Mouse (Mus musculus): ENCODE results near the gene Mfap1b. TPM values are rescaled to one million over a fixed set of nuclear protein-coding genes. Genes with fewer than 3 reads are reported as not detected.
A peak's percentile ranks its signal among the peaks of the same experiment; 100 is the strongest.

Mfap1b gene
- polyA plus RNA-seq, 1 experiment = 0.29 TPM

- H3K9me3 ChIP-seq (ENCODE audit: control insufficient read depth, low read length) = no peaks in the 10 kb centered on the region
- H3K4me3 ChIP-seq (replicated peaks) = peak overlapping the region; percentile 65
- peaks cover 25% of the 10 kb centered on the region for H3K27me3 ChIP-seq (ENCODE audit: control insufficient read depth)
- TF ChIP-seq GATA1 (IDR thresholded peaks at IDR 0.05; ENCODE audit: low read length) (no peak), TAL1 (IDR thresholded peaks at IDR 0.05; ENCODE audit: low read length) (no peak)
- H3K36me3 ChIP-seq (ENCODE audit: control insufficient read depth) = peaks cover 30% of the 10 kb centered on the region
- peaks cover 25% of the 10 kb centered on the region for H3K4me1 ChIP-seq (ENCODE audit: control insufficient read depth)
Observed at GRCm38 (mm10) chr2:121441800-121442199, 32.1 kb downstream of the Mfap1b start.

GRCm38 (mm10) chr2:121440834-121441605, 32.8 kb downstream of the Mfap1b start:
- Histone ChIP-seq H3K36me3 (ENCODE audit: control insufficient read depth) (peaks cover 33% of the 10 kb centered on the region), H3K9me3 (ENCODE audit: control insufficient read depth, low read length) (no peaks in the 10 kb centered on the region), H3K4me1 (ENCODE audit: control insufficient read depth) (peaks cover 25% of the 10 kb centered on the region), H3K27me3 (ENCODE audit: control insufficient read depth) (peaks cover 25% of the 10 kb centered on the region), H3K4me3 (replicated peaks) (no peak overlapping the region)
- TF ChIP-seq GATA1 (IDR thresholded peaks at IDR 0.05; ENCODE audit: low read length) = no peak
- no peak for TF ChIP-seq TAL1 (IDR thresholded peaks at IDR 0.05; ENCODE audit: low read length)

GRCm38 (mm10) chr2:121439746-121440145, 34.1 kb downstream of the Mfap1b start:
- Histone ChIP-seq H3K36me3 (ENCODE audit: control insufficient read depth) (peaks cover 44% of the 10 kb centered on the region), H3K4me1 (ENCODE audit: control insufficient read depth) (peaks cover 19% of the 10 kb centered on the region), H3K27me3 (ENCODE audit: control insufficient read depth) (peaks cover 25% of the 10 kb centered on the region), H3K4me3 (replicated peaks) (no peak overlapping the region), H3K9me3 (ENCODE audit: control insufficient read depth, low read length) (no peaks in the 10 kb centered on the region)
- TF ChIP-seq TAL1 (IDR thresholded peaks at IDR 0.05; ENCODE audit: low read length) (no peak), GATA1 (IDR thresholded peaks at IDR 0.05; ENCODE audit: low read length) (no peak)

- peaks cover 92% of the 10 kb centered on the region for H3K36me3 ChIP-seq (ENCODE audit: control insufficient read depth)
- no peaks in the 10 kb centered on the region; the same call in 1 of the 2 replicates for H3K4me1 ChIP-seq (ENCODE audit: control insufficient read depth)
- no peaks in the 10 kb centered on the region for H3K27me3 ChIP-seq (ENCODE audit: control insufficient read depth)
- H3K4me3 ChIP-seq (replicated peaks) = no peak overlapping the region
- no peaks in the 10 kb centered on the region for H3K9me3 ChIP-seq (ENCODE audit: control insufficient read depth, low read length)
- no peak for TF ChIP-seq GATA1 (IDR thresholded peaks at IDR 0.05; ENCODE audit: low read length)
- TF ChIP-seq TAL1 (IDR thresholded peaks at IDR 0.05; ENCODE audit: low read length) = no peak
Observed at GRCm38 (mm10) chr2:121434854-121435253, 39.0 kb downstream of the Mfap1b start.

- Histone ChIP-seq H3K9me3 (ENCODE audit: control insufficient read depth, low read length) (no peaks in the 10 kb centered on the region), H3K27me3 (ENCODE audit: control insufficient read depth) (no peaks in the 10 kb centered on the region), H3K4me1 (ENCODE audit: control insufficient read depth) (no peaks in the 10 kb centered on the region), H3K4me3 (replicated peaks) (no peak overlapping the region), H3K36me3 (ENCODE audit: control insufficient read depth) (peaks cover 83% of the 10 kb centered on the region)
- TF ChIP-seq TAL1 (IDR thresholded peaks at IDR 0.05; ENCODE audit: low read length) (no peak), GATA1 (IDR thresholded peaks at IDR 0.05; ENCODE audit: low read length) (no peak)
Observed at GRCm38 (mm10) chr2:121425890-121426289, 48.0 kb downstream of the Mfap1b start.

- H3K4me1 ChIP-seq (ENCODE audit: control insufficient read depth) = no peaks in the 10 kb centered on the region; the same call in 1 of the 2 replicates
- H3K27me3 ChIP-seq (ENCODE audit: control insufficient read depth) = no peaks in the 10 kb centered on the region
- H3K36me3 ChIP-seq (ENCODE audit: control insufficient read depth) = peaks cover 78% of the 10 kb centered on the region
- TF ChIP-seq GATA1 (IDR thresholded peaks at IDR 0.05; ENCODE audit: low read length) (no peak), TAL1 (IDR thresholded peaks at IDR 0.05; ENCODE audit: low read length) (no peak)
- H3K4me3 ChIP-seq (replicated peaks) = no peak overlapping the region
- H3K9me3 ChIP-seq (ENCODE audit: control insufficient read depth, low read length) = no peaks in the 10 kb centered on the region
Observed at GRCm38 (mm10) chr2:121423166-121423565, 50.7 kb downstream of the Mfap1b start.

- H3K4me1 ChIP-seq (ENCODE audit: control insufficient read depth) = peaks cover 22% of the 10 kb centered on the region
- H3K36me3 ChIP-seq (ENCODE audit: control insufficient read depth) = peaks cover 60% of the 10 kb centered on the region
- TF ChIP-seq GATA1 (IDR thresholded peaks at IDR 0.05; ENCODE audit: low read length) = no peak
- no peak for TF ChIP-seq TAL1 (IDR thresholded peaks at IDR 0.05; ENCODE audit: low read length)
Observed at GRCm38 (mm10) chr2:121418476-121418875, 55.4 kb downstream of the Mfap1b start.

GRCm38 (mm10) chr2:121416356-121416755, 57.5 kb downstream of the Mfap1b start:
- Histone ChIP-seq H3K4me1 (ENCODE audit: control insufficient read depth) (peaks cover 36% of the 10 kb centered on the region), H3K27me3 (ENCODE audit: control insufficient read depth) (no peaks in the 10 kb centered on the region), H3K4me3 (replicated peaks) (no peak overlapping the region), H3K9me3 (ENCODE audit: control insufficient read depth, low read length) (no peaks in the 10 kb centered on the region), H3K36me3 (ENCODE audit: control insufficient read depth) (peaks cover 39% of the 10 kb centered on the region)
- TF ChIP-seq TAL1 (IDR thresholded peaks at IDR 0.05; ENCODE audit: low read length) = no peak
- no peak for TF ChIP-seq GATA1 (IDR thresholded peaks at IDR 0.05; ENCODE audit: low read length)

More at GRCm38 (mm10) chr2:121418476-121418875, 55.4 kb downstream of the Mfap1b start:
- no peaks in the 10 kb centered on the region for H3K27me3 ChIP-seq (ENCODE audit: control insufficient read depth)
- no peak overlapping the region for H3K4me3 ChIP-seq (replicated peaks)
- H3K9me3 ChIP-seq (ENCODE audit: control insufficient read depth, low read length) = no peaks in the 10 kb centered on the region

- Histone ChIP-seq H3K9me3 (ENCODE audit: control insufficient read depth, low read length) (no peaks in the 10 kb centered on the region), H3K36me3 (ENCODE audit: control insufficient read depth) (peaks cover 37% of the 10 kb centered on the region), H3K27me3 (ENCODE audit: control insufficient read depth) (no peaks in the 10 kb centered on the region), H3K4me3 (replicated peaks) (peak overlapping the region; percentile 99), H3K4me1 (ENCODE audit: control insufficient read depth) (peaks cover 36% of the 10 kb centered on the region)
- TF ChIP-seq GATA1 (IDR thresholded peaks at IDR 0.05; ENCODE audit: low read length) (no peak), TAL1 (IDR thresholded peaks at IDR 0.05; ENCODE audit: low read length) (no peak)
Observed at GRCm38 (mm10) chr2:121415591-121415990, 58.3 kb downstream of the Mfap1b start.

All from erythroblast, embryonic 14.5 days (primary cell).